Mouse (Mus musculus) heart, postnatal 4 days (tissue): ENCODE data around the gene Fbn1. TPM values are rescaled to one million over a fixed set of nuclear protein-coding genes. Genes with fewer than 3 reads are reported as not detected.
"Not testable (repeated sequence)": the region's sequence is repeated elsewhere in the genome, so short reads cannot be mapped to it uniquely, and the experiment has no call there.

ENCODE experiments used
- DNase-seq: peaks from one replicate; pipeline ENCODE4 v3.0.0; 2021
- total RNA-seq, 2 experiments: library from RNA; stranded (reverse); gene quantifications; 2 replicates each; pipeline ENCODE4 v1.2.3; 2021

The Fbn1 gene
- total RNA-seq, 2 experiments from 2014 or later = 223 to 241 TPM

DNA sequence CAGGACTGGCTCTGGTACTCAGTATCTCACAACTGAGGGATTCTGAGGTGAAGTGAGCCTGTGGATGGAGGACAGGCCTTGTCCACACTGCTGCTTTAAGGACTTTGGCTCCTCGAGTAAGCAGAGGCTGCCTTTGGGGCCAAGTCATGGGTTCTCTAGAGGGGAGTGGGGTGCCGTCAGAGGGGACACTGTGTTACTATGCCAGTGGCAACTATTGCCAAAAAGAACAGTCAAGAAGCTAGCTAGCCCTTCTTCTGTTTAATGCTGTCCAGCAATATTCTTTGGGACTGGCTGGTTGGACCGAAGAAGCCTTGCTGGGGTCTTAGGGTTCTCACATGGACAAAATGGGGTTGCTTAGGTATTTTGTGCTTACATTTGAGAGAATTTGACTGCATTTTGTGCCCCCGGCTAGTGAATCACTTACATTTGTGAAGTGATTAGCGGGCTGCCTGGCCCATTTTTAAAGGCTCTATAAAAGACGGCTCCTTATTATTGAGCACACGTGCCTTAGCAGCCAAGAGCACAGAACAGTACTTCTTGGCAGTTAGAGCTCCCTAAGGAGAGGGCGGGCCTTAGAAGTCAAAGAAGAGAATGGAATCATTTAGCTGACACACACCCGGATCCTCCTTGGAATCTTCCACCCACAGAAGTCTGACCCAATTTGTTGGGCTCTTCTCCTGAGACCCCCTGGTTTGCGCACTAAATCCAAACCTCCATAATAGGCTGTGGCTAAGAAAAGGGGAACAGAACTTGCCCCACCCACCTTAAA is 217.4 kb downstream of the Fbn1 start:
- peak; percentile 56 for DNase-seq

DNA sequence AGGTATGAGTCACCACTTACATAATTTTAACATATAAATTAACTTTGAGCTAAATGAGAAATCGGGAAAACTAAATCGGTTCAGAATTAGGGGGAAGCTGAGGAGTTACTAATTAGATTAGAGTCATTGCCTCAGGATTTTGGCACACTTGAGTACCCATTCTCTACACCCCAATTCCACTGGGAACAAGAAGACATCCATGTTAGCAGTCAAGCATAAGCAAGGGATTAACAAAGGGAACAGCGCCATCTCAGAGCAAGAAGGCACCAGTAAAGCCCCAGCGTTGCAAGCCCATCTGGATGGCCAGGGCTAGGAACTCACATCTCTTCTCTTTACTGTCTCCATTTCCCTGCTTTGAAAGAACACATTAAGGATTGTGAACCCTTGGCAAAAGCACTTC is 222.0 kb downstream of the Fbn1 start:
- DNase-seq = no peak

DNA sequence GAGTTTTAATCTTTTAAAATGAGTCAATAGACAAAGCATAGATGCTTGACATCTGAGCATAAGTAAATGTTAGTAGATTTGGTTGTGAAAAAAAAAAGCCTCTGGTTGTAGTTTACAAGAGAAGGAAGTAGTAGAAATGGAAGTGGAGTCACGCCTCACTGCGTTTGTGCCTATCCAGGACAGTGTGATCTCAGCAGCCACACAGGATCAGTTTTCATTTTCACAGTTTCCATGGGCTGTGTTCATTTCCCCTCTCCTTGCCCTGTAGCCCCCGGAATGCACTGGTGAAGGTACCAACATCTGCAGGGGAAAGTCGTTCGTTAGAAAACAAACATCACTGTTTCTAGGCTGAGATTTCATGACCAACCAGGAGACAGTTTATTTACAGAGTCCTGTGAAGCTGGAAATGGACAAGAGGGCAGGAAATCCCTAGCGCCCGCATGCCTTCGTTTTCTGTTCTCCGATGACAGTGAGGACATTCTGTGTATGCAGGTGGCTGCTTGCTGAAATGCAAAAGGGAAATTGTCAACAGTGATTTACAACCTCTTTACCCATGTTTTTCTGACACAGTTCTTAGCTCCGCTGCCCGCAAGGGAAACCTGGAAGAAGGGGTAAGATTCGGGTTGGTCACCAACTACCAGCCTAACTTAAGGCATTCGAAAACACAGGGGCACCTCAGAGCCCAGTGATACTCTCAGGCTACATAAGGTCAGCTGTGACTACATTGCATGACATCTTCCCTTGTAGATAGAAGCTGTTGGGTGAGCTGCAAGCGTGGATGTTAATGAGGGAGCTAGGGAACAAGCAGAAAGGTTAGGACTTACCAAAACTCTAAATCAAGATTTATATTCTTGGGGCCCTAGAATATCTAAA is 225.2 kb downstream of the Fbn1 start:
- DNase-seq = no peak

DNA sequence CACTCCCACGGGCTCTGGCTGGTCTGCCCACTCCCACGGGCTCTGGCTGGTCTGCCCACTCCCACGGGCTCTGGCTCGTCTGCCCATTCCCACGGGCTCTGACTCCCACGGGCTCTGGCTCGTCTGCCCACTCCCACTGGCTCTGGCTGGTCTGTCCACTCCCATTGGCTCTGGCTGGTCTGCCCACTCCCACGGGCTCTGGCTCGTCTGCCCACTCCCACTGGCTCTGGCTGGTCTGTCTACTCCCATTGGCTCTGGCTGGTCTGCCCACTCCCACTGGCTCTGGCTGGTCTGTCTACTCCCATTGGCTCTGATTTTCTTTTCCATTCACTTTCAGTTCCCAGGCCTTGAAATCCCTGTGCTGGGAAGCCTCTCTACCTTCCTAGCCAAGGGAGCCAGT is 227.8 kb downstream of the Fbn1 start:
- DNase-seq = not testable (repeated sequence)

DNA sequence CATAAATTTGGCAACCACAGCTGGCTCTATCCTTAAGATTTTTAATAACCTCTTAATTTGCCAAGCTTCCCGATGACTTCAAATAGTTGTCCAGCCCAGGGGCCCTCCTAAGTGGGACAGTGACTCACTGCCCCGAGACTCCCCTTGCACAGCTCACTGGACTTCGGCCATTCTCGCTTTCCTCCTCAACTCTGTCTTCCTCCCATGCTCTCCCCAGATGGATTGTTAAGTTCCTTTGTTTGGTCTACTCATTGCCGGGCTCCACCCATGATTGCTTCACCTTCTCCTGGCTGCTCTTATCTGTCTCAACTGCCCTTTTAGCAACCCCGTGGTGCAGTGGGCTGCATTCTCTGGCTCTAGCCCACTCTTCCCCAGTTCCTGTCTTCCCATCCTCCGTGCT is 229.3 kb downstream of the Fbn1 start:
- peak; percentile 21 for DNase-seq

DNA sequence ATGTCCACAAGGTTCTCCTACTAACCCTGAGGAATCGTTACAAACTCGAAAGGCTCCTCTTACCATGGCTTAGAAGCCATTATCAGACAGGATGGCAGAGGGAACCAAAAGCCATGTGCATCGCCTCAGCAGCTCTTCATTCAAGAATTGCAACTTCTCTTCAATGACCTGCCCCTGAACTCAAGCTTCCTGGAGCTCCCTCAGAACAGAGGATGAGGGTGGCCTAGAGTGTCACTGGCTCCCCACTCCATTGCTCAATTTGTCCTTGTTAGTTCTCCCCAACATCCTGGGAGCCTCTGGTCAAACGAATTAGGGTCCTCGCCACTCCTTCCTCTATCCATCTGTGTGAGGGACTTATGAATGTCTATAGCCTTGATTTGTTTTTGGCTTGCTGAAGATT is 231.1 kb downstream of the Fbn1 start:
- no peak for DNase-seq

DNA sequence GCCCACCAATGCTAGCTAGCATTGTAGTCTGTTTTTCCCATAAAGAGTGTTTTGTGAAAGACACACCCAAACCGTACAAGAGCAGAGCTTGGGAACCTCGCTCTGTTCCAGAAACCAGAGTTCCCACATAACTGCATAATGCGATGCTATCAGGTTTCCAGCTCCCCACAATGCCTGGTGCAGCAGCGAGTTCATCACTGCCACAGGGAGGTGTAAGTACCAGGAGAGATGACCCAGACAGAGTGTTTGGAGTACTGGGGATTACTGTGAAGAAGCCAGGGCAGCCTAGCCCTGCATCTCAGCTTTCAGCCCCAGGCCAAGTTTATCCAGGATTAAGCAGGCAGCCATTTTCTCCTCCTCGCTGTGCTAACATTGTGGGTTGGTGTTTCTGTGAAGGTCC is 232.2 kb downstream of the Fbn1 start:
- no peak for DNase-seq

DNA sequence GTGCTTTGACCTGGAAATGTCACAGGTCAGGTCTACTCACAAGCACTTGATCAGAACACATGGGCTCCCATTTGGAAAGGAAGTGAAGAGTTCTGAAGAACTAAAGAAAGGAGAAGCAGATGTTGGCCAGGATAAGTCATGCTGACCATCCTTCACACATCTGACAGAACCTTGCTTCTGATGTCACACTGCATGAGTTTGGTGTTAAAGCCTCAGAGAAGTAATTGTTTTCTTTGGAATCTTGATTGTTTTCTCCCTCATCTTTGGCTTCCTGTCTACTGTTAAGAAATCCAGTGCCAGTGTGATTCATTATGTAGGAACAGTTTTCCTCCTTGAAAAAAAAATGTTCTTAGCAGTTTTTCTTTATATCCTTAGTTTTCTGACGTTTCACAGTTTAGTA is 238.9 kb downstream of the Fbn1 start:
- no peak for DNase-seq

DNA sequence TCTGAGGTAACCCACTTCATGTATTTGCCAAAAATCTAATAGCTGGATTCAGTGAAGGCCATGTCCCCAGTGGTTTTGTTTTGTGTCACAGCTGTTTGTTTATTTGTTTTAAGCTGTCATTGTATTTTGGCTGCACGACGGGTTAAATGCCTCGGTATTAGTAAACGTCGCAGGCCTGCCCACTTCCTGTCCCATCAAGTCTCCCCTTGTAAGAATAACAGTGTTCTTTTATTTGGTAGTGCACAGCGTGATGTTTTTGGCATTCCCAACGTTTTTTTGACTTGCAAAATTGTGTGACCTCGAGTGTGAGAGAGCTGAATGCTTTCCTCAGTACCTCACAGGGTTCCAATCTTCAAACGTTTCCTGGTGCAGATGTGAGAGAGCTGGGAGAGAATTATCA is 244.0 kb downstream of the Fbn1 start:
- DNase-seq = no peak

DNA sequence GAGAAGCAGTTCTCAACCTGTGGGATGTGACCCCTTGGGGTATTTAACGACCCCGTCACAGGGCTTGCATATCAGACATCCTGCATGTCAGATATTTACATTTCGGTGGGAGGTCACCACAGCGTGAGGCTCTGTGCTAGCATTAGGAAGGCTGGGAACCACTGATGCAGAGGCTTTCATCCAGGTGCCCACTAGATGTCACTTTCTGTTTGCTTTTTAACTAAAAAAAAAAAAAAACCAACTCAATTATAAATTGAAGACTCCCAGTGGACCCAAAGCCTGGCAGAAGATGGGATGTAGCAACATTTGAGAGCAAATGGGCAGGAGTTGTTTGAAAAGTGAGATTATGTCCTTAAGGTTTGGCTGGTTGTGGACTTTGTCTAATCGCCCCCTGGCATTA is 244.7 kb downstream of the Fbn1 start:
- DNase-seq = peak; percentile 25

DNA sequence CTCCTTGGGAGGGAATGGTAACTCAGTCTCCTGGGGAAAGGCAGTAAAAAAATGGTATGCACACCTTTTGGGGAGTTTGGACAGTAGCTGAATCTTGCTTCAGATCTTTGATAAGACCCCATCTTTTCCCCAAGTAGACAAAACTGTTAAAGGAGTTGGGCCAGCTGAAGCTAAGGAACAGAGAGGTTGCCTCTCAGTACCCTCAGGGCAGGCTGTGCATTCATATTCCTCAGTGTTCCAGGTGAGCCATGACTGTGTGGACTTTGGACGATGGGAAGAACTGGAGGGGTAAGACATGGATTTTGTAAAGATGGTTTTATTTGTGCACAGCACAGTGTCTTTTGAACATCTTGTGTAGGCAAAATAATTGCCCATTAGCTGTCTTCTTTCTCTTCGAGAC is 247.5 kb downstream of the Fbn1 start:
- no peak for DNase-seq

DNA sequence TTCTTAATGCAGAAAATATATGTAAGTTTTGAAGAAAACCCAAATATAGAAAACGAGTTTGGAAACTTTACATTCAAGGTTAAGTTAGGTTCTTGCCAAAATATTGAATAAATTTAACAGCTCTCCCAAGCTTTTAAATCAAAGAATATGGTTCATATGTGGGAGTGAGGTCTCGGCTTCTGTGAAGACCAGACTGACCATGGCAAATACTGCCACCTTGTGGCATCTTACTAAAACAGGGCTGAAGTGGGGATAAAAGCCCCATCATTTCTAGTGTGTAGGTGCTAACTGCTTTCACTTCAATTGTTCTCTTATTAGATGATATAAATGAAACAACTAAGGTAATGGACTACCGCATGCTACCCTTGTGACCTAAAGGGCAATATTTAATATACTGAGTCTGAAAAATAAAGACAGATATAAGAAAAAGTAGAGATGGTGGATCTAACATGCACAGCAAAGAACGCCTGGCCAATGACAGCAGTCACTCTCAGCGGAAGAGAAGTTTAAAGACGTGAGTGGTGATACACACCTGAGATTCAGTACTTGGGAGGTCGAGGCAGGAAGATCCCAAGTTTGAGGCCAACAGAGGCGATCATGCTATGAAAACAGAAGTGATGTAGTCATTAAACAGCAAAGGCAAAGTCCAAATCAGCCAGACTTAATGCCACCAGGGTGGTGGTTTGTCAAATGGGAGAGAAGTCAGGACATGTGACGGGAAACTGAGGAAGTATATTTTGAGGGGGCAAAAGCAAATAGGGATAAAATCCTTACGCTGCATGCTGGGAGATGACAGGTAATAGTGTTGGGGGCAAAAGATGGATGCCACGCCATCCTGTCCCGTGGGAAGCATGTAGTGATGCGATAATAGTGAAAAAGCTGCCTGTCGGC is 248.3 kb downstream of the Fbn1 start:
- peak; percentile 31 for DNase-seq

DNA sequence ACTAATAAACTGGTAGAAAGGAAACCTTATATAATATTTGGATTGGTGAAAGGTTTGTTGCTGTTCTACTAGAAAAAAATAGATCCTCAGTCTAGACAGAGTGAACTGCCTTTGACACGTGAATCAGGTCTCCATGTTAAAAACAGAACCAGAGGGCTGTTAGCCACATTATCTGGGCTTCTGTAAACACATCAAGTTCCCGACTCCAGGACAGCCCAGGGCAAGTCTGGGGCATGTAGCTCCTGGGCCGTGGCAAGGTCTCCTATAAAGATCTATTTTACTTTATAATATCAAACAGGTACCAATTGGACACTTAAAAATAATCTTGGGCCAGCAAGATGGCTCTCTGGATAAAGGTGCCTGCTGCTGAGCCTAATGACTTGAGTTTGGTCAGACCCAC is 251.9 kb downstream of the Fbn1 start:
- no peak for DNase-seq

DNA sequence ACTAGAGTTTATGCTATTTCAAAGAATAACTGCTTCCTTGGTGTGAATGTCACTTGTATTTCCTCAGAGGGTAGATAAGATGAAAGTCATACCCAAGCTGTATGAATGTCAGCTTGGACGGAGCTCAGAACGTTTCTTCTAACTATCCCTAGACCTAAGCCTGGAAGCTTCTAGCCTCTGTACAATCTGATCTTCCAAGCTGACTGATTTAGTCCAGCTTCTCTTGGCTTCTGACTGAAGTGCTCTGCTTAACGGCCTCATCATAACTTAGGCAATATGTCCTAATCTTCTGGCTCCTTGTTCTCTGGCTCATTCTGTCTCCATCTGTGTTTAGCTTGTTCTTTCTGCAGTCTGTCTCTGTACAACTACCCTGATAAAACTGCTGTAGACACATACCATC is 253.2 kb downstream of the Fbn1 start:
- no peak for DNase-seq

DNA sequence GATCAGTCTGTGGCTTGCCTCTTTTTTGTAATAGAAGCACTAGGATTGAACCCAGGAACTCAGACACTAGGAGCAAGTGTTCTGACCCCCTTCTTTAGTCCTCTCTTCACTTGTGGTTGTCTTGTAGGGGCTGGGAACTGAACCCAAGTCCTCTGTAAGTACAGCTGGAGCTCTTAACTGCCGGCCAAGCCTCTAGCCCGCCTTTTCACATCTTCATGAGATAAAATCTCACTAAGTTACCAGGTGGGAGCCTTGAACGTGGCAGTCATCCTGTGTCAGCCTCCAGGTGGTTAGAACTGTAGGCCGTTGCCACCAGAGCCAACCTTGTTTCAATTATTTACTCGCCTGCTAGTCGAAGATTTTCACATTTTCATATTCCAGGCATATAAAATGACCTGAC is 254.1 kb downstream of the Fbn1 start:
- no peak for DNase-seq

DNA sequence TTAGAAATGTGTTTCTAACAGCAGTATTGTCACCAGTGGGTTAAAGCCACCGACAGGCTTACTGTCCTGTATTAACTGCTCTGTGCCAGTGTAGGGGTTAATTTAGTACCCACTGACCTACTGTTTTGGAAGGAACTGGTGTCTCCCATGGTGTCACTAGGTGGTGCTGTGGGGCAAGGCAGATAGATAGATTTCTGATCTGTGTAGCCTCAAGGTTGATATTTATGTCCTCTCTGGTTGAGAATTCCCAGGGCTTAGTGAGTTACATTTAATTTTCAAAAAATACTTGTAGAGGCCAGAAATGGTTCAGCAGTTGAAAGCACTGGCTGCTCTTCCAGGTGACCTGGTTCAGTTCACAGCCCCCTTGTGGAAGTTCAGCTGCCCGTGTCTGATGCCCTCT is 255.5 kb downstream of the Fbn1 start:
- peak; percentile 44 for DNase-seq

DNA sequence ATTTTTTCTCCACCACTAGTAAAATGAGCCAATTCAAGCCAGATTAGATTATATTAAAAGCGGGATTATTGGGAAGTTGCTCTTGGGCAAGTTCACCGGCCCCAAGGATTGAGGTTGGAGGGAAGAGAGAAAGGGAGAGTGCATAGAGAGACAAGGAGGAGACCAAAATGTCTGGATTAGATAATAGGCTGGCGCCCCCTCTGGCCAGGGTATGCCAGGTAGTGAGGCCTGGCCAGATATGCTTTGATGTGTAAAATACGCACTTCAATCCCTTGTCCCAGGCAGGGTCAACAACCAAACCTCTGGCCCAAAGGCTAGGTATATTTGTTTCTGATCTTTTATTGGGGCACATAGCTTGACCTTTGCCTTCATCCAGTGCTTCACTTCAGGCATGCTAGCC is 256.0 kb downstream of the Fbn1 start:
- no peak for DNase-seq

Other genes with a start within 250 kb of the Fbn1 start
- gene Gm9913, start 2.9 kb downstream of the Fbn1 start, total RNA-seq = under 1 TPM; 0.57 to 0.65 TPM
- gene Cep152, start 117.1 kb upstream of the Fbn1 start, total RNA-seq = 1 to 10 TPM; 4.8 to 4.9 TPM
- gene Eid1, start 165.1 kb upstream of the Fbn1 start, total RNA-seq = 100 to 1,000 TPM in 1 of 2 experiments, 10 to 100 TPM in 1; 96.5 to 104 TPM
- 1 to 10 TPM in 1 of 2 experiments, under 1 TPM in 1; 0.74 to 1.0 TPM for gene Shc4, start 216.2 kb upstream of the Fbn1 start, total RNA-seq